Mouse (Mus musculus): ENCODE data around the gene 1700020D05Rik.

GRCm38 (mm10) chr19:5529325-5530137, 25.9 kb upstream of the 1700020D05Rik start:
- TF ChIP-seq CTCF (IDR thresholded peaks at IDR 0.05) (peak; percentile 99), EP300 (IDR thresholded peaks at IDR 0.05) (peak; percentile 33; the same call in 1 of the 2 replicates)

Measured in lung, postnatal 0 days (tissue).